Mouse (Mus musculus) WW6 (cell line): ENCODE measurements around the gene Reln.

ENCODE experiments used
- DNase-seq: peaks from one replicate; pipeline ENCODE4 v3.0.0-alpha.2; 2013; ENCODE audit warnings: low read depth, low spot score

Reln gene

DNA sequence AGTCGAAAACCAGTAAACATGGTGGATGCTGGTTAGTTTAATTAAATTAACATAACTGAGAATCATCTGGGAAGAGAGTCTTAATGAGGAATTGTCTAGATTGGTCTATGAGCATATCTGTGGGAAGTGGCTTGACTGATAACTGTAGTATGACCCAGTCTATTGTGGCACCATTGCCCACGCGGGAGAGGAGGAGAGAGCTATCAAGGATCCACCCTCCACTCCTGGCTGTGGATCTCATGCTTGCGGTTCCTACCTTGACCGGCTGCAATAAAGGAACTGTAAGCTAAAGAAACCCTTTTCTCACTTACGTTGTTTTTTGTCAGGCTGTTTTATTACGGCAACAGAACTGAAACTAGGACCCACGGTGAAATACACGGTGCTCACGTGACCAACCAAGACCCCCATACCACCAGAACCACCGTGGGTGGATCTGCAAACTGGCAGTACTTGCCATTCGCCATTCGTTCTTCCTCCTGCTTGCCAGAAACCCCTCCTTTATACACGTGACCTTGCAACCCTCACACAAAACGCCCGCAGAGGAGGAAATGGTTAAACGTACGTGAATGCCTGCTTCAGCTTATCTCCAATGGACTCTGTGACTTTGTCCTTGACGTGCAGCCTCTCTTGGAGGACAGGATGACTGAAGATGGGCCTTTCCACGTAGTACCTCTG, 497.7 kb downstream of the Reln start:
- no peak for DNase-seq

GRCm38 (mm10) chr5:21844676-21845075, 499.8 kb downstream of the Reln start:
- DNase-seq = no peak
